Comparison of ENCODE assay signal across 11 mouse cellular contexts in genomic region chr1:151342311-151342710, GRCm38 (mm10). TPM values are rescaled to one million over a fixed set of nuclear protein-coding genes. Genes with fewer than 3 reads are reported as not detected.
DNase-seq lines count a peak whose midpoint lies in the region; ATAC-seq and TF ChIP-seq lines count a peak whose summit lies in the region.
"Had no signal": no experiment of that assay in that cellular context is flagged by ENCODE, and none has a peak within 500 bp of the region (broad histone marks: within the 10 kb centered on the region; RNA-seq: fewer than 3 reads in every experiment).

No protein-coding gene starts in this region.

- H3K9me3 ChIP-seq in midbrain, embryonic 14.5 days (ENCODE audit: control insufficient read depth, low read length): no peaks in the 10 kb centered on the region
- H3K9me3 ChIP-seq in midbrain, embryonic 15.5 days: no peaks in the 10 kb centered on the region
- H3K9me3 ChIP-seq in intestine, embryonic 15.5 days: no peaks in the 10 kb centered on the region
- H3K9me3 ChIP-seq in neural tube, embryonic 15.5 days (replicated peaks): no peaks in the 10 kb centered on the region
- H3K9me3 ChIP-seq: forebrain, embryonic 13.5 days; hindbrain, embryonic 13.5 days; megakaryocyte, embryonic 14.5 days had no signal

- H3K9ac ChIP-seq in midbrain, embryonic 14.5 days (replicated peaks; ENCODE audit: low read length): no peak overlapping the region
- H3K9ac ChIP-seq in midbrain, embryonic 15.5 days: no peak overlapping the region
- no peak overlapping the region for H3K9ac ChIP-seq in intestine, embryonic 15.5 days
- H3K9ac ChIP-seq in neural tube, embryonic 15.5 days (replicated peaks): no peak overlapping the region
- H3K9ac ChIP-seq: forebrain, embryonic 13.5 days; hindbrain, embryonic 13.5 days had no signal

- H3K36me3 ChIP-seq in kidney, adult 2 months (ENCODE audit: control insufficient read depth, insufficient read depth, low read length): no peaks in the 10 kb centered on the region; the same call in 1 of the 2 replicates
- H3K36me3 ChIP-seq in midbrain, embryonic 14.5 days (ENCODE audit: control insufficient read depth, insufficient read depth, low read length): no peaks in the 10 kb centered on the region
- H3K36me3 ChIP-seq in midbrain, embryonic 15.5 days (replicated peaks): no peaks in the 10 kb centered on the region
- H3K36me3 ChIP-seq in intestine, embryonic 15.5 days: no peaks in the 10 kb centered on the region
- H3K36me3 ChIP-seq in neural tube, embryonic 15.5 days: no peaks in the 10 kb centered on the region
- H3K36me3 ChIP-seq: hindbrain, embryonic 13.5 days had no signal

- DNase-seq in kidney, adult 2 months: no peak
- no peak for DNase-seq in kidney, adult 18-20 months
- no peak for DNase-seq in midbrain, embryonic 14.5 days
- DNase-seq in cerebellum, adult 2 months: no peak
- DNase-seq: cerebellum, adult 11 months had no signal

- 42% methylated on average over 3 of the region's 3 CpGs for WGBS in kidney, adult 2 months
- 62% methylated on average over 3 of the region's 3 CpGs for WGBS in midbrain, embryonic 14.5 days
- 67% methylated on average over 3 of the region's 3 CpGs for WGBS in midbrain, embryonic 15.5 days
- 58% methylated on average over 3 of the region's 3 CpGs for WGBS in intestine, embryonic 15.5 days
- WGBS in neural tube, embryonic 15.5 days: 62% methylated on average over 3 of the region's 3 CpGs
- WGBS in cerebellum, adult 2 months: 72% methylated on average over 3 of the region's 3 CpGs

- H3K4me1 ChIP-seq in kidney, adult 2 months (ENCODE audit: control insufficient read depth, insufficient read depth, low read length): peaks cover 35% of the 10 kb centered on the region
- peaks cover 25% of the 10 kb centered on the region for H3K4me1 ChIP-seq in midbrain, embryonic 14.5 days (ENCODE audit: control insufficient read depth, insufficient read depth, low read length)
- H3K4me1 ChIP-seq in midbrain, embryonic 15.5 days: peaks cover 31% of the 10 kb centered on the region
- H3K4me1 ChIP-seq in intestine, embryonic 15.5 days (replicated peaks): peaks cover 8% of the 10 kb centered on the region; the same call in 1 of the 2 replicates
- peaks cover 33% of the 10 kb centered on the region for H3K4me1 ChIP-seq in neural tube, embryonic 15.5 days
- peaks cover 3% of the 10 kb centered on the region; the same call in 1 of the 2 replicates for H3K4me1 ChIP-seq in cerebellum, adult 2 months (ENCODE audit: control insufficient read depth, insufficient read depth, low read length)

- ATAC-seq in midbrain, embryonic 14.5 days (ENCODE audit: low FRiP score, low TSS enrichment): no peak
- no peak for ATAC-seq in midbrain, embryonic 15.5 days (replicated peaks)
- ATAC-seq in intestine, embryonic 15.5 days: no peak
- ATAC-seq in neural tube, embryonic 15.5 days (ENCODE audit: low FRiP score): no peak
- ATAC-seq: forebrain, embryonic 13.5 days had no signal

- TF ChIP-seq CTCF in kidney, adult 2 months (conservative IDR thresholded peaks at IDR 0.05; ENCODE audit: insufficient read depth, insufficient read length, low read depth, low read length): no peak
- TF ChIP-seq CTCF in cerebellum, adult 2 months (IDR thresholded peaks at IDR 0.05; ENCODE audit: borderline replicate concordance, insufficient read depth, low read depth, low read length): no peak

- H3K4me2 ChIP-seq in midbrain, embryonic 14.5 days (ENCODE audit: low read length): peak overlapping the region; percentile 6; the same call in 1 of the 2 replicates
- H3K4me2 ChIP-seq in midbrain, embryonic 15.5 days: no peak overlapping the region
- H3K4me2 ChIP-seq in intestine, embryonic 15.5 days (replicated peaks): peak overlapping the region; percentile 71; the same call in 1 of the 2 replicates
- H3K4me2 ChIP-seq in neural tube, embryonic 15.5 days: peak overlapping the region; percentile 67

- H3K27me3 ChIP-seq in kidney, adult 2 months (replicated peaks; ENCODE audit: control insufficient read depth, insufficient read depth, low read length): no peaks in the 10 kb centered on the region
- H3K27me3 ChIP-seq in midbrain, embryonic 14.5 days (ENCODE audit: control insufficient read depth, insufficient read depth, low read length): no peaks in the 10 kb centered on the region
- no peaks in the 10 kb centered on the region for H3K27me3 ChIP-seq in midbrain, embryonic 15.5 days (replicated peaks)
- no peaks in the 10 kb centered on the region for H3K27me3 ChIP-seq in intestine, embryonic 15.5 days (replicated peaks)
- no peaks in the 10 kb centered on the region for H3K27me3 ChIP-seq in neural tube, embryonic 15.5 days (replicated peaks)
- no peaks in the 10 kb centered on the region for H3K27me3 ChIP-seq in cerebellum, adult 2 months (ENCODE audit: control insufficient read depth, insufficient read depth, low read length)
- H3K27me3 ChIP-seq: forebrain, embryonic 13.5 days; hindbrain, embryonic 13.5 days; megakaryocyte, embryonic 14.5 days had no signal

- peak overlapping the region; percentile 74 for H3K27ac ChIP-seq in kidney, adult 2 months (ENCODE audit: insufficient read depth, low read depth, low read length)
- no peak overlapping the region for H3K27ac ChIP-seq in midbrain, embryonic 14.5 days (replicated peaks; ENCODE audit: low read depth, low read length)
- H3K27ac ChIP-seq in midbrain, embryonic 15.5 days: no peak overlapping the region
- H3K27ac ChIP-seq in intestine, embryonic 15.5 days: peak overlapping the region; percentile 36; the same call in 1 of the 2 replicates
- no peak overlapping the region for H3K27ac ChIP-seq in neural tube, embryonic 15.5 days (replicated peaks)
- no peak overlapping the region for H3K27ac ChIP-seq in cerebellum, adult 2 months (ENCODE audit: insufficient read depth, low read length)
- H3K27ac ChIP-seq: forebrain, embryonic 13.5 days; hindbrain, embryonic 13.5 days had no signal

- TF ChIP-seq POLR2A in kidney, adult 2 months (IDR thresholded peaks at IDR 0.05; ENCODE audit: low read depth, low read length): no peak
- no peak for TF ChIP-seq POLR2A in cerebellum, adult 2 months (IDR thresholded peaks at IDR 0.05; ENCODE audit: borderline replicate concordance, insufficient read depth, low read length)

- H3K4me3 ChIP-seq in kidney, adult 2 months (ENCODE audit: insufficient read depth, low read depth, low read length): no peak overlapping the region
- no peak overlapping the region for H3K4me3 ChIP-seq in midbrain, embryonic 14.5 days (replicated peaks; ENCODE audit: low read depth, low read length)
- H3K4me3 ChIP-seq in midbrain, embryonic 15.5 days: no peak overlapping the region
- no peak overlapping the region for H3K4me3 ChIP-seq in intestine, embryonic 15.5 days (replicated peaks)
- H3K4me3 ChIP-seq in neural tube, embryonic 15.5 days (replicated peaks): no peak overlapping the region
- no peak overlapping the region for H3K4me3 ChIP-seq in cerebellum, adult 2 months (replicated peaks; ENCODE audit: insufficient read depth, low read depth, low read length)

RNA-seq across cellular contexts. Expression of gene Ivns1abp, which starts 2.0 kb away (rescaled TPM):
- 137 and 155 TPM in 2 replicates for polyA plus RNA-seq in kidney, adult 2 months (2012; rRNA removed)
- 182 and 297 TPM in 2 replicates for polyA plus RNA-seq in midbrain, embryonic 14.5 days (2014; fragmentation: Nextera tagmentation; extraction: Ambion mirVana)
- 247 and 257 TPM in 2 replicates for polyA plus RNA-seq in midbrain, embryonic 15.5 days (2015; fragmentation: Nextera tagmentation; extraction: Ambion mirVana)
- 313 and 339 TPM in 2 replicates for polyA plus RNA-seq in intestine, embryonic 15.5 days (2015; fragmentation: Nextera tagmentation; extraction: Ambion mirVana)
- 205 and 214 TPM in 2 replicates for polyA plus RNA-seq in neural tube, embryonic 15.5 days (2015; fragmentation: Nextera tagmentation; extraction: Ambion mirVana)
- 108 and 110 TPM in 2 replicates for polyA plus RNA-seq in cerebellum, adult 2 months (2012; rRNA removed)

Comparison
In these comparisons a context has a peak if more than half of its experiments do, and no peak if none do; other contexts are left out.
1. H3K27ac ChIP-seq: peak in kidney, adult 2 months (single experiment) and intestine, embryonic 15.5 days (single experiment); none in midbrain, embryonic 14.5 days (single experiment), midbrain, embryonic 15.5 days (single experiment), neural tube, embryonic 15.5 days (single experiment) and cerebellum, adult 2 months (single experiment).